ENCODE assay signal across 8 mouse cellular contexts in the genomic region with DNA sequence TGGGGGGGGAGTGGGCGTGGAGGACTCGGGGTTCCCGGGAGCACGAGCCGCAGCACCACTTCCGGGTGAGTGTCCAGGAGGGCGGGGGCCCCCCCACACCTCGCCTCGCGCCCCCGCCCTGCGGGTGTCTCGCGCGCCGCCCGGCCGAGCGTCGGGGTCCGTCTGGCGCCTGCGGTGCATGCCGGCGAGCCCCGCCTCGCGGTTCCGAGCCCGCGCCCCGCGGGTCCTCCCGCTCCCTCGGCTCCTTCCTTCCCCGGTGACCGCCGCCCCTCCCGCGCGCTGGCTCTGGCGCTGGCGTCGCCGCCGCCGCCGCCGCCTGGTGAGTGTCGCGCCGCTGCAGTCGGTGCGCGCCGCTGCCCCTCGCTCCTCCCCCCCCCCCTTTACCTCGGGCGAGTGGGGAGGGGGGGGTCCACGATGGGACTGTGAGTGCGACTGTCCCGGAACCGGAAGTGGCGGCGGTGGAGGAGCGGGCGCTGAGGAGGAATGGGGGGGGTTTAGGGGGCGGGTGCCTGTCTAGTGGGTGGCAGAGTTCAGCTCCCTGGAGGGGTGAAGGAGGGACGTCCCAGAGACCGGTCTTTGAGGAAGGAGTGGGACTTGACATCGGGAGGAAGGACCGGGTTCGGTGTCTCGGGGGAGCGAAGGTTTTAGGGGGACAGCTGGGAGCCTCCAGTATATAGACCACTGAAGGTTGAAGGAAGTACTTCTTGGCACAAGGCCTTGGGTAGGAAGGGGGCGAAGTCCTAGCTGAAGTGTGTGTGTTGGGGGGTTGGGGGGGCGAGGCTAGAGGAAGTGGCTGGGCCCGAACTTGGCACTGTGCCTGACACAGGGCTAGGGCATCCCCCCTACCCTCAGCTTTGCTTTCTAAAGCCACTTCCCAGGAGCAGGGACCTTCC. TPM values are rescaled to one million over a fixed set of nuclear protein-coding genes. Genes with fewer than 3 reads are reported as not detected.
DNase-seq lines count a peak whose midpoint lies in the region; ATAC-seq lines count a peak whose summit lies in the region.

No protein-coding gene starts in this region.

- intact Hi-C loops in heart, postnatal 36 days (cut with DNase I) = loop anchor here (1.0 to 10.0 kb wide), 6 partner anchors 30 to 295 kb away; a partner anchor contains a TSS

- H3K36me3 ChIP-seq in forebrain, embryonic 14.5 days (ENCODE audit: control insufficient read depth, insufficient read depth, low read length) = peaks cover 27% of the 10 kb centered on the region

- H3K27me3 ChIP-seq in forebrain, embryonic 14.5 days (replicated peaks; ENCODE audit: control insufficient read depth, insufficient read depth, low read length) = no peaks in the 10 kb centered on the region

- peak overlapping the region; percentile 78 for H3K4me3 ChIP-seq in forebrain, embryonic 14.5 days (ENCODE audit: low read depth, low read length)

- H3K4me1 ChIP-seq in forebrain, embryonic 14.5 days (ENCODE audit: control insufficient read depth, insufficient read depth, low read length) = peaks cover 21% of the 10 kb centered on the region

- peak overlapping the region; percentile 87 for H3K9ac ChIP-seq in forebrain, embryonic 14.5 days (ENCODE audit: low read length)

- under 1% methylated on average over 50 of the region's 78 CpGs for WGBS in forebrain, embryonic 14.5 days

- H3K27ac ChIP-seq in forebrain, embryonic 14.5 days (ENCODE audit: low read depth, low read length) = peak overlapping the region; percentile 98

- peak; percentile 80 for ATAC-seq in forebrain, embryonic 14.5 days

- peak; percentile 74 for DNase-seq in MEL-GATA-1-ER (ENCODE audit: extremely low read depth, low read depth)
- DNase-seq in cerebellum, adult 11-12 months = peak; percentile 84
- DNase-seq in forebrain, embryonic 14.5 days (ENCODE audit: low spot score) = peak; percentile 92
- peak; percentile 78 to 83 for DNase-seq in heart, postnatal 36 days
- DNase-seq in layer of hippocampus, adult 9-11 months = peak; percentile 80
- DNase-seq in lung, postnatal 14 days = peak; percentile 83
- peak; percentile 80 for DNase-seq in ovary, postnatal 36 days (ENCODE audit: low spot score)
- DNase-seq in thymus, postnatal 10 days (ENCODE audit: low spot score in 2 of 2) = peak; percentile 78 to 84

- no peaks in the 10 kb centered on the region for H3K9me3 ChIP-seq in forebrain, embryonic 14.5 days (replicated peaks; ENCODE audit: control insufficient read depth, low read length)

- H3K4me2 ChIP-seq in forebrain, embryonic 14.5 days (ENCODE audit: low read length) = peak overlapping the region; percentile 87

RNA-seq across cellular contexts. Expression of a gene that starts 0.5 kb away (rescaled TPM):
- polyA plus RNA-seq in forebrain, embryonic 14.5 days (2014; fragmentation: Nextera tagmentation; extraction: Ambion mirVana) = 8.4 and 9.8 TPM in 2 replicates
- 10 to 100 TPM; 19.6 to 21.6 TPM for total RNA-seq in heart, postnatal 36 days (2021)

RNA-seq across cellular contexts. Expression of a gene that starts 12.9 kb away (rescaled TPM):
- 22.6 and 28.0 TPM in 2 replicates for polyA plus RNA-seq in forebrain, embryonic 14.5 days (2014; fragmentation: Nextera tagmentation; extraction: Ambion mirVana)
- total RNA-seq in heart, postnatal 36 days (2021) = 1 to 10 TPM in 1 of 2 experiments, under 1 TPM in 1; 0.81 to 1.0 TPM

RNA-seq across cellular contexts. Expression of a gene that starts 30.1 kb away (rescaled TPM):
- 178 and 181 TPM in 2 replicates for polyA plus RNA-seq in forebrain, embryonic 14.5 days (2014; fragmentation: Nextera tagmentation; extraction: Ambion mirVana)
- total RNA-seq in heart, postnatal 36 days (2021) = 10 to 100 TPM; 30.5 to 34.4 TPM

RNA-seq across cellular contexts. Expression of a gene that starts 40.1 kb away (rescaled TPM):
- polyA plus RNA-seq in forebrain, embryonic 14.5 days (2014; fragmentation: Nextera tagmentation; extraction: Ambion mirVana) = 10.2 and 14.8 TPM in 2 replicates
- total RNA-seq in heart, postnatal 36 days (2021) = 1 to 10 TPM; 1.7 to 2.1 TPM

RNA-seq across cellular contexts. Expression of a gene that starts 44.1 kb away (rescaled TPM):
- polyA plus RNA-seq in forebrain, embryonic 14.5 days (2014; fragmentation: Nextera tagmentation; extraction: Ambion mirVana) = 96.5 and 105 TPM in 2 replicates
- 10 to 100 TPM; 93.6 to 98.8 TPM for total RNA-seq in heart, postnatal 36 days (2021)

Comparison
In these comparisons a context has a peak if more than half of its experiments do, and no peak if none do; other contexts are left out.
1. Peak in every context shown above with its lines: DNase-seq, ATAC-seq, H3K4me3 ChIP-seq and H3K27ac ChIP-seq.